Mouse (Mus musculus): Measurements from ENCODE around the gene H2-DMb1.

The H2-DMb1 gene

GRCm38 (mm10) chr17:34123111-34123510 lies 29.8 kb upstream of the H2-DMb1 start:
- no peak for DNase-seq (ENCODE audit: low spot score in 2 of 2)

DNA sequence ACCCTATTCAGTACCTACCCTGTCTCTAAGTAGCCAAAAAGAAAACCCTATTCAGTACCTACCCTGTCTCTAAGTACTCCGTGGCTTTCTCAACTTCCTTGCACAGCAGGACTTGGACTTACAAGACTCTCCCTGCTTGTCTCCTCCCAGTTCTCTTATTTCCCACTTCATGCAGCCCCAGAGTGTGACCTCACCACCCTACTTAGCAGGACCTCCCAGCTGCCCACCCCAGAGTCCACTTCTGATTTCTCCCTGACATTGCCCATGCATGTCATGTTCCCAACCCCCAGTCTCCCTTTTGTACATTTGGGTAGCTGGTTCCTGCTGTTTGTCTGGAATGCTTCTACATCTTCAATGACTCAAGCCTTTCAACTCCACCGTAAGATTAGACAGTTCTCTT lies 29.4 kb upstream of the H2-DMb1 start:
- DNase-seq (ENCODE audit: low spot score in 2 of 2) = no peak

DNA sequence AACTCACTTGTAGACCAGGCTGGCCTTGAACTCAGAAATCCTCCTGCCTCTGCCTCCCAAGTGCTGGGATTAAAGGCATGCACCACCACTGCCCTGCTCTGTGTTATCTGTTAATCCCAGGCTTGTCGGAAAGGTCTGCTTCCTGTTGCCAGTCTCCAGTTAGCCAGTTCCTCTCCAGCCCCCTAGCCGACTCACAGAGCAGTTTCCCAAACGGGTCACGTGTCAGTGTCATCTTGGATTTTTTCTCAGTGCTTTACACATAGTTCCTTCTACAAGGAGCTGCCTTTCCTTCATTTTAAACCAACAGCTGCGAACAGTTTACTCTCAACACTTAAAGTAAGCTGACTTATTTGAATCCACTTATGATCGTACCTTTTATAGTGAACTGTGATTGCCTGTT lies 28.2 kb upstream of the H2-DMb1 start:
- no peak for DNase-seq (ENCODE audit: low spot score in 2 of 2)

- DNase-seq (ENCODE audit: low spot score in 2 of 2) = no peak
These were observed 25.9 kb upstream of the H2-DMb1 start for GRCm38 (mm10) chr17:34126826-34127420.

GRCm38 (mm10) chr17:34127475-34127874 lies 25.4 kb upstream of the H2-DMb1 start:
- peak in 1 of 2 experiments; percentile 62 for DNase-seq (ENCODE audit: low spot score in 2 of 2)

DNA sequence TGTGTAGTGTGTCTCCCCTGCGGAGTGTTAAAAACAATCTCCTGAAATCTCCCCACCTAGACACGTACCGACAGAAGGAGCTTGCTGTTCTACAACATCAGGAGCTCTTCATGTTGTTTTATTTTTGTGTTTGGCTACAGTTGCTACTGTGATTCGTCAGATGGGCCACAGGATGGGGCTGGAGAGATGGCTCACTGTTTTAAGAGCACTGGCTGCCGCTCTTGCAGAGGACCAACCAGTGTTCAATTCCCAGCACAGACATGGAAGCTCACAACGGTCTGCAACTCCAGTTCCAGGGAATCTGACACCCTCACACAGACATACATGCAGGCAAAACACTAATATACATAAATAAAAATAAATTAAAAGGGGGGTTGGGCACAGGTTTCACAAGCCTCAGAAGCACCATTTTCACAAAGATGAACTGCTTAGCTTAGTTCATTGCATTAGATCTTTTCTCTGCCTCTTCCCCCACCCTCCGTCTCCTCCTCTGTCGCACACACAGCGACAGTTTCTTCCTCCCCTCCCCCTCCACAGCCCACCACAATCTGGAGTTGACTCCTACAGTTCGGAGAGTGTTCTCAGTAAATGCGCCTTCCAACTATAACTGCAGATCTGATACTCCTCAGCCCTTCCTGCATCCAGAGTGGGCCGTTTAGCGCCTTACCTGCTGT lies 24.5 kb upstream of the H2-DMb1 start:
- DNase-seq (ENCODE audit: low spot score in 2 of 2) = peak in 1 of 2 experiments; percentile 61

DNA sequence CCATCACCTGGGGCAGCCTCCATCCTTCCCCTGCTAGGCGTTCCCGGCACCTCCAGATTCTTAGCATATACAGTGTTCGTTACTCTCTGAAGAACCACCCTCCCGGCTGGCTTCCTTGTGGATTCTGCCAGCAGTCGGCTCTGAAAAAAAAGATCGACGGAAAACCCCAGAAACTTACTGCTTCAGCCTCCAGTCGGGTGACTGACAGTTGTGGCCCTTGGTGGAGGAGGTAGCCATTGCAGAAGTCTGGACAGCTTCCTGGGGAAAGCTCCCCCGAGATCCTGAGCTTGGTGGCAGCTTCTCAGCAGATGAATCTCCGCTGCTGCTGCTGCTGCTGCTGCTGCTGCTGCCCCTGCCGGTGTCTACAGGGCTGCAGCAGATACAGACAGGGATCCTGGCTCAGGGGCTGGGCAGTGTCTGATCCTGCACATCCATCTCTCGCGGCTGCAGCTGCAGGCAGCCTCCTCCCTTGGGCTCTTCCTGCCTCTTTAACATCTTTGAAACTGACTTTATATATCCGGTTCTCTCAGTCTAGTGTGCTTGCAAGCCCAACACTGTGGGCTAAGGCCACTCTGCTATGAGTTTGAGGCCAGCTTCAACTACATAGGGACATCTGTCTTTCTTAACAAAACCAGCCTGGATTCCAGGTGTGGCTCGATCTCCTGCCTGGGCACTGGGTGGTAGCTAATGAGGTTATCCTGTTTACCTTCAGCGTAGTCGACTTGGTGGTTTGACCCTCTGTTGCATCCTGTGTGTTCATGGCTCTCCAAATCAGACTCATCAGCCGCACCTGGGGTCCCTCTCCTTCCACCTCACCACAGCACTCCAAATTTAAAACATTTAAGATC lies 23.7 kb upstream of the H2-DMb1 start:
- DNase-seq (ENCODE audit: low spot score in 2 of 2) = no peak

GRCm38 (mm10) chr17:34130073-34130947 lies 22.6 kb upstream of the H2-DMb1 start:
- no peak for DNase-seq (ENCODE audit: low spot score in 2 of 2)

- DNase-seq (ENCODE audit: low spot score in 2 of 2) = no peak
These were observed 21.0 kb upstream of the H2-DMb1 start for GRCm38 (mm10) chr17:34131911-34132310.

GRCm38 (mm10) chr17:34133289-34133688 lies 19.6 kb upstream of the H2-DMb1 start:
- DNase-seq (ENCODE audit: low spot score in 2 of 2) = peak in 1 of 2 experiments; percentile 4

GRCm38 (mm10) chr17:34134451-34134850 lies 18.4 kb upstream of the H2-DMb1 start:
- no peak for DNase-seq (ENCODE audit: low spot score in 2 of 2)

GRCm38 (mm10) chr17:34135297-34136224 lies 17.3 kb upstream of the H2-DMb1 start:
- peak; percentile 98 to 100 for DNase-seq (ENCODE audit: low spot score in 2 of 2)

DNA sequence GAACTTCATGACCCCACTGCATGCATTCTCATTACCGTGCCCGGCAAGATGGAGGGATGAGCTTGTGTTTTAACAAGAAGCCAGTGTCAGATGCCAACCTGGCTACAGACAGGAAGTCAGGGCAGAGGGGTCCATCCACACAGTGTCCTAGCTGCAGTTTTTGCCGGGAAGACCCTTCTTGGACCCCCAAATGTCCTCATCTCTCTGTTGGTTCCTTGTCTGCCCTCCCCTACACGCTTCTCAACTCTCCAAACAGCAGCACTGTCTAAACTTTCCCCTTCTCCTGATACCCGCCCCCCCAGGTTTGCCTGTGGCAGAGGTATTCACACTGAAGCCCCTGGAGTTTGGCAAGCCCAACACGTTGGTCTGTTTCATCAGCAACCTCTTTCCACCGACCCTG lies 15.3 kb upstream of the H2-DMb1 start:
- no peak for DNase-seq (ENCODE audit: low spot score in 2 of 2)

DNA sequence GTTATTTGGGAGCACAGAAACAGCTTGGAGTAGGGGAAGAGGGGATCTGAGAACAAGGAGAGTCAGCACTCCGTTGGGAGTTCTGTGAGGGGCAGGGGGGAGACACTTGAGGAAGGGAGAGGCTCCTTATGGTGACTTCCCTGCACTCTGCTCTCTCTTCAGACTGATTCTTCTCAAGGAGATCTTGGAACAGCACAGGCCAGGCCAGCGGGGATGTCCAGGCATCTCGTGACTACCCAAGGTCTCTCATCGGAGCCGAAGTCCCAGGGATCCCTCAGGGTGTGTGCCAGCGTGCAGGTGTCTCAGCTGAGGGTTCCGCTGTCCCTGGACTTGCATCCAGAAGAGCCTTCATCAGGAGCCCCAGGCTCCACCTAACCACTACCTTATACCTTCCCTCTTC lies 14.2 kb upstream of the H2-DMb1 start:
- DNase-seq (ENCODE audit: low spot score in 2 of 2) = no peak

DNA sequence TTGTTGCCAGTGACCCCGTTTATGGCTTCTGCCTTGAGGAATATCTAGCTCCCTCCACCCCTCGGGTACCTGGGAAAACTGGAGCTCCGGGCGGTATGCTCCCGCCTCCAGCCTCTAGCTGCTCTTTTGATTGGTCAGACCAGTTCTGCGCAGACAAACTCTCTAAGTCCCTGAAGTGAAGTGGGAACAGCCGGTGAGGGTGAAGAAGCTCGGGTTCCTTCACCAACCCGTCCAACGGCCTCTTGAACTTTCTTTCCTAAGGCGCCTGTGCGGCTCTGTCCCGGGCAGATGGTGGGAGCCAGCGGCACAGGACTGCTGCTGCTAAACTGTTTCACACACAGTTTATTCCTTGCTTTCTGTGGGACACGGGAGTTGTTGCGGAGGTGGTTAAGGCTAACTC lies 13.5 kb upstream of the H2-DMb1 start:
- no peak for DNase-seq (ENCODE audit: low spot score in 2 of 2)

- no peak for DNase-seq (ENCODE audit: low spot score in 2 of 2)
These were observed 12.6 kb upstream of the H2-DMb1 start for GRCm38 (mm10) chr17:34140240-34140639.

DNA sequence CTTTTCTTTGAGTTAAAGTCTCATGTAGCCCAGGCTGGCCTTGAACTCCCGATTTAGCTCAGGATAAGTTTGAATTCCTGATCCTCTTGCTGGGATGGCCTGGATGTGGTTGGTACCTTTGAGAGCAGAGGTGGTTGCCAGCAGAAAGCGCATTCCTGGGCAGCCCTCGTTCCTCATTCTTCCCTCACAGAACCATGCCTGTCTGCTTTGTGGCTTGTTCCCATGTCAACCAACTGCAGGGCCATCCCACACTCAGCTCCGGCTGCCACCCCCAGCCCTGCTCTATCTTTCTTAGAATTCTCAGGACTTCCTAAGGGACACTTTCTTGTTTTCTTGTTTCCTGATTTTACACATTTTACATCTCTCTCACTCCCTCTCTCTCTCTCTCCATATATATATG lies 11.4 kb upstream of the H2-DMb1 start:
- peak in 1 of 2 experiments; percentile 58 for DNase-seq (ENCODE audit: low spot score in 2 of 2)

DNA sequence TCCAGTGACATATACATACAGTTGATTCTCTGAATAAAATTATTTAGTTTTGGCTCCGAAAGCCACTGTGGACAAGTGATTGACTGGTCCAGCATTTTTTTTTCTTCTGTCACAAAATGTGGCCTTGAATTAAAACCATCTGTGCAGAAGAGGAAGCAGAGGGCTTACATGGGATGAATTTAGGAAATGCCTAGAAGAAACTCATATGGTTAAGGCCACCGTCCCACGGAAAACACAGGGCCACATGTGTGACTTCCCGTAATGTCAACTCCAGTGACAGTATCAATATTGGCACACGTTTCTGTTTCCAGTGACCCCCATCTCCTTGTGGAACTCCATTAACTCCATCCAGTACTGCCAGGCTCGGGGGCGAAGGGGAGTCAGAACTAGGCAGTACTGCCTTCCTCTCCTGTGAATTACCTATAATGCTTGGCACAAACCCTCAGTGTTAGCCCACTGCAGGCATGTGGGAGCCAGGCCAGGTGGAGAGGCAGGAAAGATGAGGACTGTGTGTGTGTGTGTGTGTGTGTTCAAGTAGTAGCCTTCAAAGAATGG lies 10.3 kb upstream of the H2-DMb1 start:
- DNase-seq (ENCODE audit: low spot score in 2 of 2) = no peak

- no peak for DNase-seq (ENCODE audit: low spot score in 2 of 2)
These were observed 9.8 kb upstream of the H2-DMb1 start, which contains the start of gene H2-DMb2 for GRCm38 (mm10) chr17:34143033-34143432. H2-DMb2 (plus strand) TSS chr17:34143307.

DNA sequence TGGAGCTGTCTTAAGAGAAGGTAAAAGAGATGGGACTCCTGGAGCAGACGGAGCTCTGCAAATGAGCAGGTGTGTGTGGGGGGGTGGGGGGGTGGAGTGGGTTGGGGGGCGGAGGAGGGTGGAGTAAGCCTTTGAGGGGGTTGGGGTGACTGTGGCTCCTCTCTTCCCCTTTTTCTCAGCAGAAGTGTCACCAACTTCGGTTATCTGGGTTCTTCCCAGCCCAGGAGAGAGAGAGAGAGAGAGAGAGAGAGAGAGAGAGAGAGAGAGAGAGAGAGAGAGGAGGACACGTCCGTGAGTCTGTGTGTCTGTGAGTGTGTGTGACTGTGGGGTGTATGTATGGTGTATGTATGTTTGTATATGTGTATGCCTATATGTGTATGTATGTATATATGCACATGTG lies 9.4 kb upstream of the H2-DMb1 start:
- DNase-seq (ENCODE audit: low spot score in 2 of 2) = no peak
